Mouse (Mus musculus) heart, embryonic 16.5 days (tissue): ENCODE results near the gene 4930518I15Rik. TPM values are rescaled to one million over a fixed set of nuclear protein-coding genes. Genes with fewer than 3 reads are reported as not detected.
"Not testable (repeated sequence)": the region's sequence is repeated elsewhere in the genome, so short reads cannot be mapped to it uniquely, and the experiment has no call there.

Experiments
- ATAC-seq: fragments of 200-750 bp; cut with Nextera tagmentation; replicated peaks from 2 replicates; pipeline ENCODE4 v1.8.0; 2017; ENCODE audit warnings: moderate number of reproducible peaks; ENCODE audit not compliant: insufficient read depth, low FRiP score; ENCODE audit errors: extremely low read depth
- H3K27ac ChIP-seq: fragments of 300-500 bp; sonication (generic); 2 replicates; pipeline ENCODE4 v1.5.1; 2014; ENCODE audit warnings: mild to moderate bottlenecking, low read length, control low read depth, moderate library complexity
- H3K27me3 ChIP-seq: fragments of 300-500 bp; sonication (generic); 2 replicates; pipeline ENCODE4 v1.6.1; 2014; ENCODE audit warnings: low read length, mixed read lengths; ENCODE audit not compliant: control insufficient read depth, insufficient read depth
- H3K36me3 ChIP-seq: fragments of 300-500 bp; sonication (generic); 2 replicates; pipeline ENCODE4 v1.6.1; 2014; ENCODE audit not compliant: control insufficient read depth, insufficient read depth
- H3K4me1 ChIP-seq: fragments of 300-500 bp; sonication (generic); 2 replicates; pipeline ENCODE4 v1.6.1; 2014; ENCODE audit warnings: low read length, mixed read lengths; ENCODE audit not compliant: control insufficient read depth, insufficient read depth
- H3K4me2 ChIP-seq: fragments of 300-500 bp; sonication (generic); 2 replicates; pipeline ENCODE4 v1.6.1; 2014; ENCODE audit warnings: low read depth, mild to moderate bottlenecking, control low read depth, low read length
- H3K4me3 ChIP-seq: fragments of 300-500 bp; sonication (generic); 2 replicates; pipeline ENCODE4 v1.5.1; 2014; ENCODE audit warnings: mild to moderate bottlenecking, control low read depth, low read length
- H3K9ac ChIP-seq: fragments of 300-500 bp; sonication (generic); 2 replicates; pipeline ENCODE4 v1.6.1; 2014; ENCODE audit warnings: low read length, control low read depth
- H3K9me3 ChIP-seq: fragments of 300-500 bp; sonication (generic); replicated peaks from 2 replicates; pipeline ENCODE4 v1.6.1; 2016; ENCODE audit warnings: low read length; ENCODE audit not compliant: control insufficient read depth
- WGBS: fragments of 180-500 bp; shearing (Covaris S2); extraction: QIAGEN DNeasy Blood & Tissue Kit; methylation state at CpG from one replicate; pipeline ENCODE4 v1.1.7; 2014; 5-methylcytosine and 5-hydroxymethylcytosine counted together
- polyA plus RNA-seq: library from polyadenylated mRNA; unstranded; fragments of >200 nt; fragmentation: Nextera tagmentation; extraction: Ambion mirVana; gene quantifications from 2 replicates; pipeline ENCODE4 v1.2.1, GENCODE M21; 2015

The 4930518I15Rik gene
- polyA plus RNA-seq, 1 experiment from 2014 or later, result 5.9 TPM

DNA sequence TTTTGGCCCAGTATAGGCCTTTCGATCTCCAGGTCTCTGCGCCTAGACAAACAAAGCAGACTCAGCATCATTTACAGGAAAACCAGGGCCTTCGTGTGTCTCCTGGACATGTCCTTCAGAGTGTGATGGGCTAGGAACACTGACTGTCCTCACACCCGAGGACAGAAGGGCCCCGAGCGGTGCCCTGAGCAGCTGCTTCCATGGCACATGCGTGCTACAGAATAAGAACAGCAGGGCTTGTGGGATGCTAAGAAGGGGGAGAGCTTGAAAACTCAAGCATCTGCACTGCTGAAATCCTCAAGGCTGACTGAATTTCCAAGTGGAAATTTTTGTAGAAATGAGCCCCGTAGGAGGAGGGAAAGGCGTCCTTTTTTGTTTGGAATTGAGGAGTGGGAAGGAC is 39.3 kb upstream of the 4930518I15Rik start:
- H3K9ac ChIP-seq, result no peak overlapping the region
- no peaks in the 10 kb centered on the region for H3K27me3 ChIP-seq
- H3K4me1 ChIP-seq, result 0 out of 2 replicates have a peak, but pooled peaks cover 6% of the 10 kb centered on the region
- 84% methylated on average over 9 of the region's 9 CpGs for WGBS
- H3K4me3 ChIP-seq, result no peak overlapping the region
- H3K4me2 ChIP-seq, result no peak overlapping the region
- no peak overlapping the region for H3K27ac ChIP-seq
- no peaks in the 10 kb centered on the region for H3K9me3 ChIP-seq
- no peak for ATAC-seq
- H3K36me3 ChIP-seq, result no peaks in the 10 kb centered on the region

- H3K36me3 ChIP-seq, result no peaks in the 10 kb centered on the region
- no peaks in the 10 kb centered on the region for H3K9me3 ChIP-seq
- 58% methylated on average over 9 of the region's 9 CpGs for WGBS
- no peak overlapping the region for H3K27ac ChIP-seq
- no peak overlapping the region for H3K4me2 ChIP-seq
- no peak overlapping the region for H3K9ac ChIP-seq
- no peaks in the 10 kb centered on the region for H3K27me3 ChIP-seq
- H3K4me1 ChIP-seq, result 0 out of 2 replicates have a peak, but pooled peaks cover 6% of the 10 kb centered on the region
- ATAC-seq, result no peak
- no peak overlapping the region for H3K4me3 ChIP-seq
These were observed 38.7 kb upstream of the 4930518I15Rik start for GRCm38 (mm10) chr2:156896384-156896914.

DNA sequence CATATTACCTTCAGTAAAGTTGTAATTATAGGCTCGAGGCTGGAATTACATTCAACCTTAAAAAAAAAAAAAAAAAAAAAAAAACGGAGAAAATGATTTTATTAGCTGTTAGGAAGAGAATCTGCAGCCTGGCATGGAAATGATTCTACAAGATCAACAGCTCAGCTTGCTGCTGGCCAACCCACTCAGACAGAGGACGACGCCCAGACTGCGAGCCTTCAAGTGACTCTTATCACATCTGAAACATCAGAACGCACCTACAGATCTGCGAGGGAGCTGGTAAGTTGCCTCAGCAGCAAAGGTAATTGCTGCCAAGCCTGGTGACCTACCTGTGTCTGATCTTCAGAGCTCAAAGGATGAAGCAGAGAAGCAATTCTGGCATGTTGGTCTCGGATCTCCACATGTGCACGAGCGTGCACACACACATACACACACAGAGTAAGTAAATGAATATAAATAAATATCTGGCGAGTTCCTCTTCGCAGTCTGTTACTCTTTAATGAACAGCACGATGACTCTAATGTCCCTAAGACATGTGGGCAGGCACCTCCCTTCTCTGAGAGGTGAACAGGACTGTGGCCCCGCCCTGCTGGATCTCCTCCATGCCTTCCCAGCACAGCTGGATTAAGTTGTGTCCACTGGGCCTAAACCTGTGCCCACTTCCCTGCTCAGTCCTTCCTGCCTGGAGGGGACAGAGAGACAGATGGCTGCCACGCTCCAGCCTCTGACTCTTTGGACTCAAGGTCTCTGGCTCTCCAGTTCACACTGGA is 36.9 kb upstream of the 4930518I15Rik start:
- WGBS, result 66% methylated on average over 15 of the region's 15 CpGs
- Histone ChIP-seq H3K4me1 (0 out of 2 replicates have a peak, but pooled peaks cover 6% of the 10 kb centered on the region), H3K9ac (no peak overlapping the region), H3K27ac (no peak overlapping the region), H3K27me3 (no peaks in the 10 kb centered on the region), H3K4me2 (no peak overlapping the region), H3K4me3 (no peak overlapping the region), H3K9me3 (no peaks in the 10 kb centered on the region), H3K36me3 (no peaks in the 10 kb centered on the region)
- ATAC-seq, result no peak

GRCm38 (mm10) chr2:156892821-156893220 is 35.1 kb upstream of the 4930518I15Rik start:
- no peak for ATAC-seq
- H3K9ac ChIP-seq, result no peak overlapping the region
- H3K4me2 ChIP-seq, result no peak overlapping the region
- 0 out of 2 replicates have a peak, but pooled peaks cover under 1% of the 10 kb centered on the region for H3K4me1 ChIP-seq
- no peaks in the 10 kb centered on the region for H3K27me3 ChIP-seq
- WGBS, result 61% methylated on average over 6 of the region's 6 CpGs
- H3K36me3 ChIP-seq, result no peaks in the 10 kb centered on the region
- H3K27ac ChIP-seq, result no peak overlapping the region
- H3K4me3 ChIP-seq, result no peak overlapping the region
- H3K9me3 ChIP-seq, result no peaks in the 10 kb centered on the region

DNA sequence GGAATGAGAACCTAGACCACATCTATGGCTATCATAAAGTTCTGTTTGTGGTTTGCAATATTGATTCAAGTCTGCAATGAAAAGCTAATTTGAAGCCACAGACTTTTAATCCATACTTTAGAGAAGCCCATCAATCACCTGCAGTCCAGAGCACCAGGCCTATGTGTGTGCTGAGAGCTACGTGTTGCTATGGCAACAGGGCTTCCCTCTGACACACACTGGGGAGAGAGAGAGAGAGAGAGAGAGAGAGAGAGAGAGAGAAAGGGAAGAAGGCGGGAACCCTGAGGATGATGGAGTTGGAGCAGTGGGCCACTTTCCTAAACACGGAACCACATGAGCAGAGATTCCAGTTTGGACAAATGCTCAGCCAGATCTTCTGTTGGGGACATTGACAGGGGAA is 34.5 kb upstream of the 4930518I15Rik start:
- no peak for ATAC-seq
- Histone ChIP-seq H3K9me3 (no peaks in the 10 kb centered on the region), H3K27ac (no peak overlapping the region), H3K4me3 (no peak overlapping the region), H3K9ac (no peak overlapping the region), H3K36me3 (no peaks in the 10 kb centered on the region), H3K4me1 (no peaks in the 10 kb centered on the region), H3K4me2 (no peak overlapping the region), H3K27me3 (no peaks in the 10 kb centered on the region)
- 57% methylated on average over 3 of the region's 3 CpGs for WGBS

- H3K4me1 ChIP-seq, result 0 out of 2 replicates have a peak, but pooled peaks cover 2% of the 10 kb centered on the region
- no peaks in the 10 kb centered on the region for H3K9me3 ChIP-seq
- no peak overlapping the region for H3K4me3 ChIP-seq
- no peak for ATAC-seq
- no peaks in the 10 kb centered on the region for H3K36me3 ChIP-seq
- H3K27me3 ChIP-seq, result no peaks in the 10 kb centered on the region
- no peak overlapping the region for H3K27ac ChIP-seq
- H3K4me2 ChIP-seq, result no peak overlapping the region
- H3K9ac ChIP-seq, result no peak overlapping the region
- 71% methylated on average over 3 of the region's 3 CpGs for WGBS
These were observed 30.7 kb upstream of the 4930518I15Rik start for GRCm38 (mm10) chr2:156888490-156888889.

- peak; percentile 62; the same call in 1 of the 2 replicates for ATAC-seq
- H3K27ac ChIP-seq, result peak within 1 kb of the TSS; percentile 29; the same call in 1 of the 2 replicates
- no peaks in the 10 kb centered on the region for H3K36me3 ChIP-seq
- H3K9me3 ChIP-seq, result no peaks in the 10 kb centered on the region
- 0 out of 2 replicates have a peak, but pooled peaks cover 2% of the 10 kb centered on the region for H3K4me1 ChIP-seq
- H3K4me3 ChIP-seq, result peak within 1 kb of the TSS; percentile 36
- H3K4me2 ChIP-seq, result no peak within 1 kb of the TSS
- H3K9ac ChIP-seq, result peak within 1 kb of the TSS; percentile 17; the same call in 1 of the 2 replicates
- 59% methylated on average over 6 of the region's 6 CpGs for WGBS
- no peaks in the 10 kb centered on the region for H3K27me3 ChIP-seq
These were observed 29.3 kb upstream of the 4930518I15Rik start, which contains the start of gene Sla2 for GRCm38 (mm10) chr2:156887017-156887416. Gene Sla2, minus strand, starts transcription at chr2:156887192.

- no peak overlapping the region; the same call in 1 of the 2 replicates for H3K27ac ChIP-seq
- 71% methylated on average over 10 of the region's 10 CpGs for WGBS
- no peaks in the 10 kb centered on the region for H3K9me3 ChIP-seq
These were observed 28.4 kb upstream of the 4930518I15Rik start for GRCm38 (mm10) chr2:156886084-156886631.

GRCm38 (mm10) chr2:156885666-156886065 is 27.9 kb upstream of the 4930518I15Rik start:
- H3K27me3 ChIP-seq, H3K27ac ChIP-seq, H3K9ac ChIP-seq, ATAC-seq, H3K4me2 ChIP-seq, H3K36me3 ChIP-seq, H3K9me3 ChIP-seq, H3K4me1 ChIP-seq: not testable (repeated sequence)
- 63% methylated on average over 2 of the region's 2 CpGs for WGBS
- H3K4me3 ChIP-seq, result peak overlapping the region; percentile 36

More at GRCm38 (mm10) chr2:156886084-156886631, 28.4 kb upstream of the 4930518I15Rik start:
- Histone ChIP-seq H3K9ac (no peak overlapping the region; the same call in 1 of the 2 replicates), H3K4me3 (peak overlapping the region; percentile 36), H3K4me1 (0 out of 2 replicates have a peak, but pooled peaks cover 2% of the 10 kb centered on the region), H3K36me3 (no peaks in the 10 kb centered on the region), H3K4me2 (no peak overlapping the region), H3K27me3 (no peaks in the 10 kb centered on the region)
- ATAC-seq, result no peak
